17 mouse cellular contexts compared by ENCODE assay signal in genomic region chr6:140450693-140451092, GRCm38 (mm10).
"Had no signal": no experiment of that assay in that cellular context is flagged by ENCODE, and none has a peak within 500 bp of the region (broad histone marks: within the 10 kb centered on the region; RNA-seq: fewer than 3 reads in every experiment).

No protein-coding gene starts in this region.

- H3K9me3 ChIP-seq: lung, embryonic 15.5 days; megakaryocyte, embryonic 14.5 days; midbrain, embryonic 13.5 days; midbrain, embryonic 15.5 days; neural tube, embryonic 12.5 days had no signal

- H3K27ac ChIP-seq: lung, embryonic 15.5 days; macrophage; midbrain, embryonic 13.5 days; midbrain, embryonic 15.5 days; neural tube, embryonic 12.5 days had no signal

- H3K4me1 ChIP-seq: neural tube, embryonic 12.5 days had no signal

- H3K4me2 ChIP-seq: lung, embryonic 15.5 days; midbrain, embryonic 11.5 days; midbrain, embryonic 13.5 days; midbrain, embryonic 15.5 days; neural tube, embryonic 12.5 days had no signal

- H3K4me3 ChIP-seq: lung, embryonic 15.5 days; megakaryocyte, embryonic 14.5 days; midbrain, embryonic 13.5 days; midbrain, embryonic 15.5 days; neural tube, embryonic 12.5 days had no signal

- H3K27me3 ChIP-seq: lung, embryonic 15.5 days; megakaryocyte, embryonic 14.5 days; midbrain, embryonic 13.5 days; midbrain, embryonic 15.5 days; neural tube, embryonic 12.5 days had no signal

- H3K36me3 ChIP-seq: midbrain, embryonic 15.5 days had no signal

- DNase-seq: lung, adult 2 months; lung, postnatal 14 days; lung, postnatal 36 days; right cerebral cortex, postnatal 25 days; right cerebral cortex, postnatal 4 days; spleen, adult 18-20 months; thymus, adult 18-20 months; thymus, postnatal 14 days; thymus, postnatal 36 days had no signal

- ATAC-seq: lung, postnatal 0 days; midbrain, embryonic 13.5 days; midbrain, embryonic 15.5 days had no signal

- H3K9ac ChIP-seq: lung, embryonic 15.5 days; midbrain, embryonic 13.5 days; midbrain, embryonic 15.5 days; neural tube, embryonic 12.5 days had no signal
